Mouse (Mus musculus): ENCODE results near the gene Nid2.

The Nid2 gene

DNA sequence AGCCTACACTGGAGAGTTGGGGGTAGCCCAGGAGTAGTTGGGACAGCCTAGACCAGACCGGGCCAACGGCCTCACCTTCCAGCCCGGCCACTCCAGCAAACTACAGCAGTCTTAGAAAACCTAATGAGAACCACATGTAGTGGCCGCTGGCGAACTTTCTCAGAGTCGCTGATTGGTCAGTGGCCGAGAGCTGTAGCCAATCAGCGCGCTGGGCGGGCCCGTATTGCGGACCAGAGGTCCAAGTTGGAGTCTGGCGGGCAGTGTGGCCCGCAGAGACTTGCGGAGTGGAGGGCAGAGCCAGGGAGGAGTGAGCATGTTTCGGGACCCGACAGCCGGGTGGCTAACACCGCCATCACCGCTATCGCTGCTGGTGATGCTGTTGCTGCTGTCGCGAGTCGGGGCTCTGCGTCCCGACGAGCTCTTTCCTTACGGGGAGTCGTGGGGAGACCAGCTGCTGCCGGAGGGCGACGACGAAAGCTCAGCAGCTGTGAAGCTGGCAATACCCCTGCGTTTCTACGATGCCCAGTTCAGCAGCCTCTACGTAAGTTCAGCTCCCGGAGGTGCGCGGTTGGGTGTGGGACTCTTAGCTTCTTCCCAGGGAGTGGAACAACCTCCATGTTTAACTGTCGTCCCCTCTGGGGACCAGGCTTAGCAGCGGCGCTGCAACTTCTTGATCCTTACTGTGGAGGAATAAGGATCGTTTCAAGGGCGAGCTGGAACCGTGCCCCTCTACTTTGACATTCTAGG is at the start of gene Nid2:
Nid2 (plus strand) TSS at position 241 of the 747 bp plus-strand sequence.
- DNase-seq: peak; percentile 10 to 25

DNA sequence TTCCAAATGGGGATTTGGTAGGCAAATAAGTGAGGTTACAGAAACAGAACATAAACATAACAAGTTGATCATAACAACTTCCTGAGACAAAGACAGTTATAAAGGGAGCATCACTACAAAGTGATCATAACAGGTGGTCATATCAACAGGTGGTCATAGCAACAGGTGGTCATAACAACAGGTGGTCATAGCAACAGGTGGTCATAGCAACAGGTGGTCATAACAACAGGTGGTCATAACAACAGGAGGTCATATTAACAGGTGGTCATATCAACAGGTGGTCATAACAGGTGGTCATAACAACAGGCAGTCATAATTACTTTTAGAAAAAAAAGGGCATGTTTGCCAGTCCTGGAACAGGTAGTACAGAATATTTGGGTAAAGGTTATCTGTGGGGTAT is 49.5 kb upstream of the Nid2 start:
- no peak for DNase-seq

DNA sequence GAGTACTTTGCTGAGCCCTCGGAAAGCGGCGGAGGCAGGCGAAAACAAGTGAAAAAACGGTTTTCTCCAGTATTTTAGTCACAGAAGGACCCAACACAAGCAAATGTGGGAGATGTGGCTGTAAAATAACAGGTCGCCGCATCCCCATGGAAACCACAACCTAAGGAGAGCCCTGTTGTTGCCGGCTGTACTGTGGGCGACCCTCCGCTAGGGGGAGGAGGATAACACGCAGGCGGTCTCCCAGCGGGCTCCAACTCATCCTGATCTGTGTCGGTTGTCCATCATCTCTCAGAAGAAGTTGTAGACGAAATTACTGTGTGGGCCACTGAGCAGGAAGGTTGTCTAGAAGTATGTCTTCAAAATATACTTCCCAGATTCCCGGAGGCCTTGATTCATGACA is 45.4 kb upstream of the Nid2 start:
- DNase-seq: peak; percentile 63 to 66

DNA sequence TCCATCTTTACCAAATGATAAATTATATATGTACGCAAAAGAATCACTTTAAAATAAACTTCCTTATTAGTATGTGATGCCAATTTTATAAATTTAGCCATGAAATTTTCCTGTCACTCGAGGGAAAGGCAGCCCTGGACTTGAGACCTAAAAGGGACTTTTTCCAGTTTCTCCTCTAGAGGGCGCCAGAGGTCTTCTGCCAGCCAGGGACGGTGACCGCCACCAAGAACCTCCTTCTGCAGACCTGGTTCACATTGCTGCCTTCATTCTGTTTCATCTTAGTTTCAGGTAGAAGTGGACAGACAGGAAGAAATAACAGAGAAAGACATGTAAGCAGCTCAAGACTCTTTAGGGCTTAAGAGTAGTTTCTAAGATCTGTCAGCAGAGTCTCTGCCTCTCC is 44.6 kb upstream of the Nid2 start:
- DNase-seq: peak; percentile 16 to 26

DNA sequence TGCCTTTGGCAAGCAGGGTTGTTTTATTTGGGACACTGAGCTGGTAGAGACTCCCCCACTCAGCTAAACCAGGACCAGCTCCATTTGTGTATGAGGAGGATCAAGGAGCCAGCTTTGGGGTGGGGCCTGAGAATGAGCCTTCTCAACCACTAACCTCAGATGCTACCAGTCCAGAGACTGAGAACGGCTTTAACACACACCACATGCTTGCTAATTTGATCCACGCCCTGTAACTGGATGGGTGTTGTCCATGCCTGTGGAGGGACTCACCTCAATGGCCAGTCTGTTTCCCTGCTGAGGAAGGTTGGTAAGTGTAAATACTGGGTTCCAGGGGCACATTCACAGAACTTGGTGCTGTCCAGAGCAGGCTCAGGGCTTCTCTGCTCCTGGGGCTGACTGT is 44.1 kb upstream of the Nid2 start:
- no peak for DNase-seq

DNA sequence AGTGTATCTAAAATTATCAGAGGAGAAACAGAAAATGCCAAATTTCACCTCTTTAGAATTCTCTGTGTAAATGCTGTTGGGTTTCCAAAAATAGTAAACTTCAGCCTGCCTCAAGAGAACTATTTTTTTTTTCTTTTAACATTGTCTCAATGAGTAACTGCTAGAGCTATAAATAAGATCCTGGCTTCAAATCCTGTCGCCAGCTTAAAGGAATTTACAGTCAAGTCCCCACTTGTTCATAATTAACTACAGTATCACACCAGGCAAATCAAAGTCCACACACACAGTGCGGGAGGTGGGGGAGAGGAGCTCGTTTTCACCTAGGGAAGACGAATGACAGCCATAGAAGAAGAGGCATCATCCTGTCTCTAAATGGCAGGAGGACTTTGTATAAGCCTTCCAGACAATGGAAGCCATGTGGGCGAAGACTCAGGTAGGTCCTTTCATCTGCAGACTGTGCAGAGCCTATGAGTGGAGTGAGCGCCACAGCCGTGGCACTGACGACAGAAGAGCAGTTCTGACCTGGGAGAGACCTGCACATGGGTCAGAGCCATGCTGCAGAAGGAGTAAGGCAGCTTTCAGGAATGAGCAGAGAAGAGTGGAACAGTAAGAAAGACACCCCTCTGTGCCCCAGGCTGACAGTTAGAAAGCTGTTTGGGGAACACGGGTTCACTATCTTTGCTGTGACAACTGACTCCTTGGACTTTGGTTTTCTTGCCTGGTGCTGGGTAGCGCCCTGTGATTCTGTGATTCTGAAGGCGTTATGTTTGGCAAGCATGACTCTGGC is 43.2 kb upstream of the Nid2 start:
- DNase-seq: no peak

DNA sequence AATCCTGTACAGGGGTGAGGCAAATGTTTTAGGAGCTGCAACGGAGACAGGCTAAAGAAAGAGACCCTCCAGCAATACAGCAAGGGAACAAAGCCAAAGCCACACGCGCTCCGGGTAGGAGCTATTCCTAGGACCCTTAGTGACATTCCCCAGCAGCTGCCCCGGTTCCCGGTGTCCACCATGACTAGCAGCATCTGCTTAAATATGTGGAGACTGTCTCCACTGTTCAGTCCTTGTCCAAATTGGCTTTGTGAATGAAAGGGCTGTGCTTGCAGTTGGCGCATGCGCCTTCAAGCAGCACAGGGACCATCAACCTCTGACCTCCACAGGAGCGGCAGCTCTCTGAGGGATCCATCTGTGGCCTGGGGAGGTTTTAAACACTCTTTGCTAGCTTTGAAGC is 41.9 kb upstream of the Nid2 start:
- DNase-seq: no peak

DNA sequence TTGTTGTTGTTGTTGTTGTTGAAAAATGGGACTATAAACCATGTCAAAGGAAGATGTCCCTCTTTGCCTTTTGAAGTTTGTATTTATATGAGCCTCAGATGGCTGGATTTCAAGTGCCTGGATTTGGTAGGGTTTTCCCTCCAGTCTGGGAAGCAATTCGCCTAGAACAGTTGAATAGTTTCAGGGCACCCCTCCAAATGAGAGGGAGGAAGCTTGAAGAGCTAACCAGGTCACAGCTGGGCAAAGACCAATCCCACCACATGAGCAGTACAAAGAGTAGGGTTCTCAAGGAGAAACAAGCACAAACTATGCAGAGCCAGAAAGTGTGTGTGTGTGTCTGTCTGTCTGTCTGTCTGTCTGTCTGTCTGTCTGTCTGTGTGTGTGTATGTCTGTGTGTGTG is 39.3 kb upstream of the Nid2 start:
- no peak for DNase-seq

DNA sequence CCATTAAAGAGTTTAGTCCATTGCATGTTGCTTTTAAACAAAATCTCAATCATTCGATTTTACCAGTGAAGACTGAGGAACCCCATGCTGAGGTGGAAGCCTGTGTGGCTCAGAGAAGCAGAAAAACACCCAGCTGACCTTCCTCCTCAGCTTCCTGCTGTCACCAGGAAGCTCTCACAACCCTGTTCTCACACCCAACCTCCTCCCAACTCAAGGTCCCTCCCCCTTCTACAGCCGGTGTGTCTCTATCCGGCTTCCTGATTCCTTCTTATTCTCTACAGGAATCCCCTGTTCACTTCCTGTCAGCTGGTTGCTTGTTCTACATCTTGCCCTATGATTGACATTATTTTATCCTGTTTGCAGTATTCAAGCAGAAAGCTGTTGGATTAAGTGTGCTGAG is 38.0 kb upstream of the Nid2 start:
- DNase-seq: peak in 1 of 2 experiments; percentile 20

DNA sequence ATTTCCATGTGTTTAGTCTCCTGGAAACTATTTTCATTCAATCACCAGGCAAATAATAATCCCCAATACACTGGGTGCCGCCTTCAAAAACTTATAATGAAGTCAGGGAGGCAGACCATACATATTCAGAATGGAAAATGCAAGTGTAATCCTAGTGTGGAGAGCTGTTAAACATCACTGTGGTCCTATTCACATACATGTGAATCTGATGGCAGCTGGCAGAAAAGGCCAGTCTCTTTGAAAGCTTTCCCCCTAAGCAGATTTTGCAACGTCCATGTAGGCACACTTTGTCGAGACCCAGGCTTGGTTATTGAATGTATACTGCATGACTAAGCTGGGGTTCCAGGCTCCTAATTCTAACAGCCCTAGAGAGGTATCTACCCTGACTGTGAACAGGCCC is 32.0 kb upstream of the Nid2 start:
- no peak for DNase-seq

DNA sequence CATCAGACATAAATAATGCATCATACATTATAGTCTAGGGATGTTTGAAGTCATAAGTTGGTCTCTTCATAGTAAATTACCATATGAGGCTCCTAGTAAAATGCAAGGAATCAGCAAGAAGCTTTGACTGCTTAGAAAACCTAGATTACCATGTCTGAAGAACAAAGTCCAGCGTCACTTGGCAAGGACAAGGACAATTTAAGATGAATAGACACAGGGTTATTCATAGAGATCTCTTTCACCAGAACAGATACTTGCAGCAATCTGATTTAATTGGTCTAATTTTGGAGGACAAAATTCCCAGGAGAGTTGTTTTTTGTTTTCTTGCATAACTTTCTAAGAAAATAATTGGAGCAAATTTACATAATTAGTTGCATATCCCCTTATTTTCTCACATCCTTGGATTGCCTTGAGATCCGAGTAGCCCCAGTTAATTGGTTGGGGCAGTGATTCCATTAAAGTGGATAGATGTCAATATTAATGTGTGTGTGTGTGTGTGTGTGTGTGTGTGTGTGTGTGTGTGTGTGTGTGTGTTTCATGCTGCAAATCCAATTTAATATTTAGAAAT is 30.9 kb upstream of the Nid2 start:
- no peak for DNase-seq

DNA sequence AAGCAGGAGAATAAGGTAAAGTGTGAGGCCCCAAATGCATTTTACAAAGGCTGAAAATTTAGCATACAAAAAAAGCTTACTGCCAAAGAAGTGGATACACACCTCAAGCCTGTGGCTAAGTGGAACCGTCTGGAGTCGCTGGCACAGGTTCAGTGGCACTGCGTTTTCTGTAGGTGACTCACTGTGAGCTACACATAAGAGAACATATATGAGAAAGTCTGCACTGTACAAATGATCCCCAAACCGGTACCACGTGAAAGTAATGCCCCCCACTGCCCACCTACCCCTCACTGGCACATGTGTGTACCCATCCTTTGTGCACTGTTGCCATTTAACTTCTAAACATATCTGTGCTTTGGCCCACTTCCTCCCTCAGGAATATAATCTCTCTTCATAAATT is 22.8 kb upstream of the Nid2 start:
- no peak for DNase-seq

DNA sequence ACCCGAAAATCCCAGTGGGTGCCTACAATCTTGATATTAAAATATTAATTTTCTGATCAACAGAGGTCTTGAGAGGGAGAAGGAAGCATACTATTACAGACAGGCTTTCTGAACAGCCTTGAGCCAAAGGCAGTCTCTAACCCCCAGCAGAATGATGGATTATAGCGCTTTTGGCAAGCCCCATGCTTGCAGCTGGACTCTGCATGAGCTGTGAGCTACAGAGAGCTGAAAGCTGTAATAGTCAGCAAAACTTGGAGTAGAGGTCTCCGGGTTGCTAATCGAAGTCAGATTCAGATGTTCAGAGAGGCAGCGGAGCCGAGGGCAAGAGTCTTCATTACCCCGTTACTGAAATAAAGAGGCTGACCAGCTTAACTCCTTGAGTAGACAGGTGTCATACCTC is 22.3 kb upstream of the Nid2 start:
- DNase-seq: no peak

DNA sequence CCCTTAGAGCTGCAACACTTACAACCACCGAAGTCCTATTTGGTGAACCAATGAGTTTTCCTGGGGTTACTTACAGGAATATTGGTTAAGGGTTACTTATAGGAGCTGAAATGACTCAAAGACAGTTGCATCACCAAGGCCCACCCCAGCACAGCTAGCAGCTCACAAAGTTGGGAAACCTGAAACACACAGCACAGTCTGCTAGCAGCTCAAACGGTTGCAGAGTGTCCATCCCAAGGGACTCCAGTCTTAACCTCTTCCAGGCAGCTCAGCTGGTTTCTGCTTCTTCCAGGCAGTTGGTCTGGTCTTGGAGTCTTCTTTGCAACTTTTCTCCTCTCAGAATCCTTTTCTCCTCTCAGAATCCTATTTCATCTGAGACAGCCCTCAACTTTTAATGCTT is 19.0 kb upstream of the Nid2 start:
- no peak for DNase-seq

DNA sequence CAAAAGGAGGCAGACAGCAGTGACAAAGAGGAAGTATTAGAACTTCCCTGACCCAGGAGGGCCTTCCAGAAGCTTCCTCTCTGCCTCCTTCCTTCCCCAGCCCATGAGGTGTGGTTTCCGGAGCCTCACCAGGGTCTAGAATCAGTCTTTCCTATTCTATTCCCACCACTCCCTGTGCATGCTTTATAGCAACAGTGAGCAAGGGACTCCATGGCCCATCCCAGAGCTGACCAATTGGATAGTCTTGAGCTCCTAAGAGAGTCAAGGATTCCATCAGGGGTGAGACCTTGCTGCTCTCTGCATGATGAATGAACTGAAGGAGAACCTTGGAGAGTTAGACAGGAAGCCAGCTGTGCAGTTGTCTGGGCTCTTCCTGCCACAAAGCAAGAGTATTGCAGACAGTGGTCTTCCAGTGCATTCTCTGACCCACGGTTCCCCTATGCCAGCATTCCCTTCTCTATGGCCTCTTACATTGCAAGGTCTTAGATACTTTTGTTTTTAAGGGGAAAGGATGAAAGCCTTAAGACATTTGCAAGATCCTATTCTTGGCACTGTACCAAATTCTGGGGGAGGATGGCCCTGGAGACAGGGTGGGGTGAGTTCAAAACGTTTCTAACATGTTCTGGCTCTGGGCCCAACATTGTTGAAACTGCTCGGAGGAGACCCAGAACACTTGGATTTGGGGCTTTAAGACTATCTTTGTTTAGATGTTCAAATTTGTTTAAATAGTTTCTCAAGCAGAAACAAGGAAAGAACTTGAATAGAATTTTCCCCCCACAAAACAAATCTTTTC is 17.4 kb upstream of the Nid2 start:
- DNase-seq: no peak

DNA sequence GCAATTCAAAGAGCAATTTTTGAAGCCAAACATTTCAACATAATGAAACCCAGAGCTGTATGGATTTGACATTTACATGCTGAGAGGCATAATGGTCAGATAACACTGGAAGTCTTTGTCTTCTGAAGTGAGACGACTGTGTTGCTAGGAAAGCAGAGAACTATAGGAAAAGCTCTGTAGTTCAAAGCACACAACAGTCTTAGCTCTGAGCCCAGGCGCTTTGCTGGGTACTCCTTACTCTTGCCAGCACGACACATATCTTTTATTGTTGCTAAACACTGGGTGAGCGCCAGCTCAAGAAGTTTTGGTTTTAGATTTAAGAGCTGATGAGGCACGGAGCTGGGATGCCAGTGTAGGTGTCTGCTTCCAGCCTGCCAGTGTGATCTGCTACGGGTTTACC is 15.8 kb upstream of the Nid2 start:
- DNase-seq: no peak

DNA sequence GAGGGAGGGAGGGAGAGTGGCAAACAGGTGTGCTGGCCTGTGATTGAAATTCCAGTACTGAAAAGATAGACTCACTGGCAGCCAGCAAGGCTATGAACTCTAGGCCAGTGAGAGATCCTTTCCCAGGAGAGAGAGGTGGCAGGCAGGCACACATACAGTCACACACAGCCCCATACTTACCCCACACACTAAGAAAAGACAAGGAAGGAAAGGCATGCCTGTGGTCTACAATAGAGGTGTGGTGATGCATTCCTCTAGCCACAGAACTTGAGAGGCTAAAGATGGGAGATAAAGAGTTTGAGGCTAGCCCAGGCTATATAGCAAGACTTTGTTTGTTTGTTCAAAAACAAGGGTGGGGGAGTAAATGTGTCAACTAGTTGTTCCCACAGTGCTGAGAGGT is 13.5 kb upstream of the Nid2 start:
- no peak for DNase-seq

DNA sequence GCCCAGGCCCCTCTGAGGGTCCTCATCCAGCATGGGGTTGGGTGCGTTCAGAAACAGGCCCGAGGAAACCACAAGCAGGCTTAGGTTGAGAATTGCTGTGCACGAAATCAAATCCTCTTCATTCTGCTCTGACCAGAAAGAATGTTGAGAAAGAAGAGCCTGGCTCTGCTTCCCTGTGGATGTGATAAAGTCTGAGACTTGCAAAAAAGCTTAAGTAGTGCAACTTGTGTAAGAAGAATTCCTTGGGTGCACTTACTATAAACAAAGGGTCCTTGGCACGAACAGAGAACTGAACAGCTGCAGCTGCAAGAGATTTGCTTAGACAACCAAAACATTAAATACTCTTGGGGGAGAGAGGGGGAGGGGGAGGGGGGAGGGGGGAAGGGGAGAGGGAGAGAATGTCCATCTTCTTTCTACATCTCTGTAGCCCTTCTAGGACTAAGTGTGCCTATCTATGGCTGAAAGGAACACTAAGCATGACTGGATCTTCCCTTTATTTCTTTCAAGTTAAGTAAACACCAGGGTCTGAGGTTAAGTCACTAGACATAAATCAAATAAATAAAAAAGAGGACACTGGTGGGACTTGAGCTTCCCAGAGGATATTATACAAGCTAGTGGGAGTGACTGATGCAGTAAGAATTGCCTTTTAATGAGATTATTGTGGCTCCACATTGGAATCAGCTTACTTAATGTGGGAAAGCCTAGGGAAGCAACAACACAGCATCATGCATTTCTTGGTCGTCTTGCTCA is 12.8 kb upstream of the Nid2 start:
- no peak for DNase-seq

DNA sequence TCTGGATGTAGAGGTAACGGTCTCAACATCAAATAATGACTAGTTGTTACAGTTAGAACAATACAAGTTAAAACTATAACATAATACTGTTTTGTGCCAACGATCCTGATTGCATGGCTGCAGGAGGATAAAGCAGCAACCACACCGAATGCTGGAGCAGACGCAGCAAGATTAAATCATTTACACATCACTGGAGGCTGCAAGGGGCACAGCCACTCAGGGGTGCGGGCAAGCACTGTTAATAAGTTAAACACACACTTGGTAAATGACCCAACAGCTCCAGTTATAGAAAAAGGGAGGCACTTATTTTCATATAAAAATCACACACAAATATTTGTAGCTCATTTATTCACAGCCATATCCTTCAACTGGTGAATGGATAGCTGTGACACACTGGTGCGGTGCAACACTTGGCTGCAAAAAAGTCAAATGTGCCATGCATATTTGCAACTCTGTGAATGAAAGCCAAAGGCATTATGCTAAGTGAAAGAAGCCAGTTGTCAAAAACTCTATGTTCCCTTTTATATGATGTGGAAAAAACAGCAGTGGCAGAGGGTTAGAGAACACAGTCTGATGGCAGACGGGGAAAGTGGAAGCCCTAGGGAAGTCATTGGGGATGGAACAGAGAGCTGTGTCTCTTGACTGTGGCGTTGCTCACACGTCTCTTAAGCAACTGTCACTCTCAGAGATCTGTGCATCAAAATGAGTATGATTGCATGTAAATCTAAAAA is 11.5 kb upstream of the Nid2 start:
- DNase-seq: no peak

DNA sequence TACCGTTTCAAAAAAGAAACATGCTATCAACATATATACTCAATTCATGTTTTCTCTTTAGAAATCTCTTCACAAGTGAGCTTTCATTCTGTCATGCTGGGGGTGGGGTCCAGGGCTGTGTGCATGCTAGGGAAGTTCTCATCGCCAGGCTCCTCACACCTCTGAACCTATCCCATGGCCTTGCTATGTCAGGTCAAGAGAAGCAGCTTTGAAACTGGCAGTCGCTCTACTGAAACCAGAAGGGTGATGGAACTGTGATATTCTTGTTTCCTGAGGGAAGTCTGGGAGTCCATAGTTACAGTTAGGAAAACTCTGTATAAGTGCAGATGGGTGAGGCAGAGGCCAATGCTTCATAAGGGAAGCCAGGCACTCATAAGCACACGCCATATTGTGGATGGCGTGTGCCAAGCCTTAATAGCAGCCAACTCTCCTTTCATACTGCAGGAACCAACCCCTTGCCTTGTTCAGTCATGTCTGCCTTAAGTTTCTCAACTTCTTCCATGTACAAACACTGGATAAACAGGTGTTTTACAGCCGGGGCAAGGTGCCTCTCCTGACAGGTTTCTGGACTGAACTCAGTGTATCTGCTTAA is 10.8 kb upstream of the Nid2 start:
- DNase-seq: no peak

DNA sequence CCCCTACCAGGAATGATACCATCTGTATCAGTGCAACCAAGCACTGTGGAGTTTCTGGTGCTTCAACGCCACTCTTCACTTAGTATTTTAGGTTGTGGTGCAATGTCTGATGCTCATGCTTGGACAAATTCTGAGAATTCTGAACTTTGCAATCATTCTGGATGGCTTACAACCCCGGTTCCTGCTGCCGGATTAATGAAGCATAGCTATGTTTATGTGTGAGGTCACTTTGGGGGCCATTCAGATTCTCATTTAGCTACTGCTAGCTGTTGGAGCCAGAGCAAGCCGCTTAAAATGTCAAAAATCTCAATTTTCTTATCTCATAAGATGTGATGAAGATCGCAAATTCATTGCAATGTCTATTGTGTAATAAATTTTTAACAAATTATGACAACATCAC is 6.2 kb upstream of the Nid2 start:
- no peak for DNase-seq

DNA sequence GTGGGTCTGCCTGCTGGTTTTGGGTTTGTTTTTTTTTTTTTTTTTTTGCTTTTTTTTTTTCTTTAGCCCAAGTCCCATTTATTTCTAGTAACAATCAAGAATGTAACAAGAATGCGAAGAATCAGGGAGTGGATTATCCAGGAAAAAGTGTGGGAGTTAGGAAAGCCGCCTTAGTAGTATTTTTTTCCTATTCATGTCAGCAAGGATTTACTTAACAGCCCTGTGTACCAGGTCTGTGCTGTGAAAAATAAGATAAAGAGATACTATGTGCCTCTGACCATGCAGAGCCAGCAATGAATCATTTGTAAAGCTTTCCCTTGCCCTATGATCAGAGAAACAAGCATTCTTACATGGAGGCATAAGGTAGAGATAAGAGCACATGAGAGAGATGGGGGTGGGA is 4.8 kb upstream of the Nid2 start:
- no peak for DNase-seq

All from thymus, postnatal 36 days (tissue).